Comparison of ENCODE assay signal across 20 mouse cellular contexts in the genomic region with DNA sequence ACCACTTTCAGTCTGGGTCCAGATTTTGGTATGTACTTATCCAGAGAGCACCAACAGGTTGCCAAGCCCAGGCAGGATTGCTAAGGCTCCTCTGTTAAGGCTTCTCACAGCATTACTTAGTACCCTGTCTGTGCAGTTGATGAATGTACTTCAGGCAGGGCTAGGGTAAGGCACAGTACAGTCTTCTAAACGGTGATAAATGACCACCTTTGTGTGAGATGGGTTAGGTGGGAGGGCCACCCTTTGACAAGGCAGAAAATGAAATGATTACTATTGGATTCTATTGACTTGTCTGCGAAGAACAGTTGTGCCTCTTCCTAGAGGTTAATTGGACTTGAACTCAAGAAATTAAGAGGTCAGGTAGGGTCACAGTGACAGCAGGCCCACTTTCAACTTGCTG.
"Had no signal": no experiment of that assay in that cellular context is flagged by ENCODE, and none has a peak within 500 bp of the region (broad histone marks: within the 10 kb centered on the region; RNA-seq: fewer than 3 reads in every experiment).

No protein-coding gene starts in this region.

- ATAC-seq: liver, postnatal 0 days; lung, postnatal 0 days; midbrain, embryonic 15.5 days had no signal

- H3K4me2 ChIP-seq: kidney, embryonic 15.5 days; limb, embryonic 12.5 days; limb, embryonic 15.5 days; liver, embryonic 11.5 days; lung, embryonic 14.5 days; midbrain, embryonic 12.5 days; midbrain, embryonic 15.5 days; neural tube, embryonic 13.5 days; stomach, embryonic 15.5 days had no signal

- DNase-seq: kidney, adult 8-10 months; kidney, postnatal 10 days; kidney, postnatal 4 days; left cerebral cortex, postnatal 4 days; liver, postnatal 0 days; lung, embryonic 14.5 days; lung, postnatal 36 days; right cerebral cortex, postnatal 25 days; spleen, adult 18-20 months; thymus, postnatal 25 days had no signal

- H3K36me3 ChIP-seq: kidney, embryonic 15.5 days; limb, embryonic 12.5 days; limb, embryonic 15.5 days; midbrain, embryonic 12.5 days; midbrain, embryonic 15.5 days; neural tube, embryonic 13.5 days; stomach, embryonic 15.5 days had no signal

- H3K27me3 ChIP-seq: kidney, embryonic 15.5 days; limb, embryonic 12.5 days; limb, embryonic 15.5 days; stomach, embryonic 15.5 days had no signal

- H3K4me1 ChIP-seq: kidney, embryonic 15.5 days; limb, embryonic 12.5 days; limb, embryonic 15.5 days; midbrain, embryonic 12.5 days; midbrain, embryonic 15.5 days; neural tube, embryonic 13.5 days; stomach, embryonic 15.5 days had no signal

- H3K9me3 ChIP-seq: kidney, embryonic 15.5 days; limb, embryonic 12.5 days; limb, embryonic 15.5 days; midbrain, embryonic 12.5 days; midbrain, embryonic 15.5 days; neural tube, embryonic 13.5 days; stomach, embryonic 15.5 days had no signal

- H3K4me3 ChIP-seq: kidney, embryonic 15.5 days; limb, embryonic 12.5 days; limb, embryonic 15.5 days; midbrain, embryonic 12.5 days; midbrain, embryonic 15.5 days; neural tube, embryonic 13.5 days; stomach, embryonic 15.5 days had no signal

- H3K9ac ChIP-seq: kidney, embryonic 15.5 days; limb, embryonic 12.5 days; limb, embryonic 15.5 days; liver, embryonic 14.5 days; liver, postnatal 0 days; lung, embryonic 14.5 days; midbrain, embryonic 12.5 days; midbrain, embryonic 15.5 days; neural tube, embryonic 13.5 days; stomach, embryonic 15.5 days had no signal

- H3K27ac ChIP-seq: kidney, embryonic 15.5 days; limb, embryonic 12.5 days; limb, embryonic 15.5 days; liver, embryonic 14.5 days; midbrain, embryonic 12.5 days; midbrain, embryonic 15.5 days; neural tube, embryonic 13.5 days; stomach, embryonic 15.5 days had no signal
